Mouse (Mus musculus): ENCODE results near the gene Slco4c1.

GRCm38 (mm10) chr1:96848606-96849005, 23.4 kb downstream of the Slco4c1 start:
- TF ChIP-seq MAX (IDR thresholded peaks at IDR 0.05; ENCODE audit: low read depth) (no peak), POLR2A (IDR thresholded peaks at IDR 0.05; ENCODE audit: insufficient read length, low read depth) (no peak), USF1 (IDR thresholded peaks at IDR 0.05; ENCODE audit: low read depth) (no peak), CEBPB (IDR thresholded peaks at IDR 0.05; ENCODE audit: insufficient read depth, poor library complexity, severe bottlenecking) (no peak), POLR2AphosphoS2 (IDR thresholded peaks at IDR 0.05; ENCODE audit: insufficient read length, low read depth) (no peak), MYOD1 (IDR thresholded peaks at IDR 0.05; ENCODE audit: control insufficient read depth in 1 of 3, insufficient read length in 2 of 3, low read depth in 2 of 3) (no peak), E2F4 (IDR thresholded peaks at IDR 0.05; ENCODE audit: insufficient read depth) (no peak), MYOG (IDR thresholded peaks at IDR 0.05; ENCODE audit: control insufficient read depth in 1 of 3, insufficient read depth in 1 of 3, insufficient read length in 2 of 3, low read depth in 2 of 3) (no peak), TCF12 (IDR thresholded peaks at IDR 0.05; ENCODE audit: insufficient read depth, poor library complexity, severe bottlenecking) (no peak), REST (IDR thresholded peaks at IDR 0.05; ENCODE audit: insufficient read depth, insufficient read length) (no peak), SRF (IDR thresholded peaks at IDR 0.05; ENCODE audit: control insufficient read depth, insufficient read length, low read depth) (no peak)
